Mouse (Mus musculus) urinary bladder, postnatal 4 days (tissue): ENCODE data around the gene Kifc1.

Experiments
- DNase-seq, 2 experiments: peaks; one replicate each; pipeline ENCODE4 v3.0.0; 2021 to 2022; ENCODE audit warnings: low spot score in 2 of 2

The Kifc1 gene

DNA sequence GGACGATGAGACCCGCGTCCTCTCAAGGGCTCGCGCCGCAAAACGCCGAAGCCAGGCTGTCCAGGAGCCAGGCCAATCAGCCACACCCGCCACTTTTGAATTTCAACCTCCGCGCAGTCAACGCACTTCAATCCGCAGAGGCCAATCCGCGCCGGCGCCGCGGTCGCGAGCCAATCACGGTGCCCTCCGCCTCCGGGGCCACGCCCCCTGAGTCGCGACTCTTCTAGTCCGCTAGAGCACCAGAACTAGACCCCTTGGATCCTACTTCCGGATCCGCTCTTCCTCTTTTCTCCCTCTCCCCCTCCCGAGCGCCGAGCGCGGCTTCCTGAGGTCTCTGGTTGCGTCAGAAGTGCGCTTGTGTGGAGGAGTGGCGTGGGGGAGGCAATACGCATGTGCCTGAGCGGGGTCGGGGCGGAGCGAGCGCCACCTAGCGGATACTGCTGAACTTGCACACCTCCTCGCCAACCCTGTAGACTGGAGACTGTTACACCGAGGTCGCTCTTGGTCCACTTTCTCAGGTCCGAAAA, at the start of gene Kifc1:
TSS of gene Kifc1 (minus strand) at position 129 of the 527 bp plus-strand sequence.
- peak; percentile 99 to 100 for DNase-seq

DNA sequence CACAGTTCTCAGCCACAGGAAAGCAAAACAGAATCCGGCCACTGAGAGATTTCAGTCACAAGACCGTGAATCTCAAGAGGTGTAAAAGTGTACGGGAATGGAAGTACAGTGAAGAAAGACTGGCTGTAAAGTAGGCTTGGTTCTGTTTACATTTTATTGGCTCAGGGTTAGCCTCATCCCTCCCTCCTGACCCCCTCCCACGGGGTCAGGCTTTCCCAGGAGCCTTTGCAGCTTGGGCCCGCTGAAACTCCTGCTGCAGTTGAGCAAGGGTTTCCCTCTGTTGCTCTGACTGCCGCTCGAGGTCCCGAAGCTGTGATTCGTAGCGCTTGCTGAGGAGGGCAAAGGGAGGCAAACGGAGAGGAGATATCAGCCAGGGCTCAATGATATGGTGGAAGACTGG, 48.3 kb upstream of the Kifc1 start:
- DNase-seq = no peak

DNA sequence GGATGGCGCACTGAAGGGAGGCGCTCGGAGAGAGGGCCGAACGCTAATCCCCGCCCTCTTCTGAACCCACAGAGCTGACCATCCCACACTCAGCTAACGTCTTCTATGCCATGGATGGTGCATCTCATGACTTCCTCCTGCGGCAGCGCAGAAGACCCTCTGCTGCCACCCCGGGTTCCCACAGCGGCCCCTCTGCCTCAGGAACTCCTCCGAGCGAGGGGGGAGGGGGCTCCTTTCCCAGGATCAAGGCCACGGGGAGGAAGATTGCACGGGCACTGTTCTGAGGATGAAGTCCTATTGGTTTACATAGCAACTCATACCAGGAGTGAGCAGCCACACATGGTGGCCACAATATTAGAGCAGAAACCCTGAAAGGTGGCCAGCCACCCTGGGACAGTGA, 46.5 kb upstream of the Kifc1 start:
- DNase-seq = no peak

DNA sequence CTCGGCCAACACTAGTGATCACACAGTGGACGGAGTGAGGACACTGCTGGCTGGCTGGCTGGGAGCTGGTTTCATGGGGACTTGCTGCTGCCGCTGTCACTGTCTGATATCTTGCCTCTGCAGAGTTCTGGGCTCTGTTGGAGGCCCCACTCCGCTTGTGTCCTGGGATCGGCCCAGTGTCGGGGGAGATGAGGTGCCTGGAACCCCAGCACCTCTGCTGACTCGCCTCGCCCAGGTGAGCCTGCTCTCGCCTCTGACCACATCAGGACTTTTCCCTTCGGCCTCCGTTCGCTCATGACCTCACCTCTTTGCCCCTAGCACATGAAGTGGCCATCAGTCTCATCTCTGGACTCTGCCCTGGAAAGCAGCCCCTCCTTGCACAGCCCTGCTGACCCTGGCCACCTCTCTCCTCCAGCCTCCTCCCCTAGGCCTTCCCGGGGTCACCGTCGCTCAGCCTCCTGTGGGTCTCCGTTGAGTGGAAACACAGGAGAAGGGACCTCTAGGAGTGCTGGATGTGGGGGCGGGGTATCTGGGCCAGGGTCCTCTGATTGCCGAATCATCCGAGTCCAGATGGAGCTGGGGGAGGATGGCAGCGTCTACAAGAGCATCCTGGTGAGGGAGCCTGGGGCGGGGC, 45.1 kb upstream of the Kifc1 start:
- no peak for DNase-seq

DNA sequence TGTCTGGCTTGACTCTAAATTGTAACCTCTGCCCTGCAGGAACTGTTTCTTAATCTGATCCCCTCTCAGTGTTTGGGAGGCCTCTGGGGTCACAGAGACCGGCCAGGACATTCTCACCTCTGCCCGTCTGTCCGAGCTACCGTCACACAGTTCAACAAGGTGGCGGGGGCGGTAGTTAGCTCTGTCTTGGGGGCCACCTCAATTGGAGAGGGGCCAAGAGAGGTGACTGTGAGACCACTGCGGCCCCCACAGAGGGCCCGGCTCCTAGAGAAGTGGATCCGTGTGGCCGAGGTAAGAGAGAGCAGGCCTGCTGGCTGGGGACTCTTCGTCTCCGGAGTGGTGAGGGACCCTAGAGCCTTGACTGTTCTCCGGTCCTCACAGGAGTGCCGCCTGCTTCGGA, 42.5 kb upstream of the Kifc1 start:
- DNase-seq = no peak

DNA sequence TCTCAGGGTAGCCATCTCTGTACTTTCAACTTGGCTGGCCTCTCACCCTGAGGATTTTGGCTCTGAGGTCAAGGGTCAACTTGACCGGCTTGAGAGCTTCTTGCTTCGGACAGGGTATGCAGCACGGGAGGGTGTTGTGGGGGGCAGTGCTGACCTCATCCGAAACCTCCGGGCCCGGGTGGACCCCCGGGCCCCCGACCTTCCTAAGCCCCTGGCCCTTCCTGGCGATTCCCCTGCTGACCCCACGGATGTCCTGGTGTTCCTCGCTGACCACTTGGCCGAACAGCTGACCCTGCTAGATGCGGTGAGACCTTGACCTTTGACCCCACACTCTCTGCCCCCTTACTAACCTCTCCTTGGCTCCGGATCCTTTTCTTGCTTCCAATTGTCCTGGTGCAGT, 42.0 kb upstream of the Kifc1 start:
- DNase-seq = no peak

DNA sequence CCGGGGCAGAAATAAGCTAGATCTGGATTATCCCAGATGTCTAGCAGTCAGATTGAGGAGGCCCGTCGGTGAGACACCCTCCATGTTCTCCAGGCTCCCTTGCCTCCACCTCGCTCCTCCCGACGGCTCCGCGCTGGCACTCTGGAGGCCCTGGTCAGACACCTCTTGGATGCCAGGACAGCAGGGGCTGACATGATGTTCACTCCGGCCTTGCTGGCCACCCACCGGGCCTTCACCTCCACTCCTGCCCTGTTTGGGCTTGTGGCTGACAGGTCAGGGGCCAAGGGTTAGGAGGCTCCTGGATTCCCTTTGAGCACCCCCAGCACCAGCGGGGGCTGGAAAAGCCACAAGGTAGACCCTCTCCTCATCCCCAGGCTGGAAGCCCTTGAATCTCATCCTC, 41.5 kb upstream of the Kifc1 start:
- no peak for DNase-seq

DNA sequence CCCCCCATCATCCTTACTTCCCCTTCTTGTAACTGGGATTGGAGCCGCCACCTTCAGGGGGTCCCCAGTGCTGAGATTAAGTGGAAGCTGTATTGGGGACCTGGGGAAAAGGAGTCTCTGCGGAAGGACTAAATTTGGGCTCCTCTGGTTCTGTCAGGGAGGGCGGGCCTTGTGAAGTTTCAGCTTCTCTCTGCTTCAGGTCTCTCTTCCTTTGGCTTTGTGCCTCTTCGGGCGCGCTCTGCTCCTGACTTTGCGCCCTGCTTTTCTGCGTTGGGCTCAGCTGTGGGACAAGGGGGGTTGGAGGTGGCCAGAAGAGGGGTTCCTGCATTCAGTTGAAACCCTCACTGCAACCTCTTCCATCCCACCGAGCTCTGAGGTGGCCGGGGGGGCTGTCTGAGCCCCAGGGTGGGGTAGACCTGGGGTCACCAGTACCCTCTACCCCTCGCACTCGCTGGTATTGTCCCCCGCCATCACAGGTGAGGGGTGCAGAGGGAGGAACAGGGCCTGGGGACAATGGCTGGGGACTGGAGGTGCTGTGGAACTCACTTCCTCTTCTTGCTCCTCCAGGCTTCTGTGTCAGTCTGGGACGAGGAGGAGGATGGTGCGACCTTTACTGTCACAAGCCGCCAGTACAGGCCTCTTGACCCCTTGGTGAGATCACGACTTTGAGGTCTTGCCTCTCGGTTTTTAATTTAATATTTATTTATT, 40.9 kb upstream of the Kifc1 start:
- DNase-seq = no peak

DNA sequence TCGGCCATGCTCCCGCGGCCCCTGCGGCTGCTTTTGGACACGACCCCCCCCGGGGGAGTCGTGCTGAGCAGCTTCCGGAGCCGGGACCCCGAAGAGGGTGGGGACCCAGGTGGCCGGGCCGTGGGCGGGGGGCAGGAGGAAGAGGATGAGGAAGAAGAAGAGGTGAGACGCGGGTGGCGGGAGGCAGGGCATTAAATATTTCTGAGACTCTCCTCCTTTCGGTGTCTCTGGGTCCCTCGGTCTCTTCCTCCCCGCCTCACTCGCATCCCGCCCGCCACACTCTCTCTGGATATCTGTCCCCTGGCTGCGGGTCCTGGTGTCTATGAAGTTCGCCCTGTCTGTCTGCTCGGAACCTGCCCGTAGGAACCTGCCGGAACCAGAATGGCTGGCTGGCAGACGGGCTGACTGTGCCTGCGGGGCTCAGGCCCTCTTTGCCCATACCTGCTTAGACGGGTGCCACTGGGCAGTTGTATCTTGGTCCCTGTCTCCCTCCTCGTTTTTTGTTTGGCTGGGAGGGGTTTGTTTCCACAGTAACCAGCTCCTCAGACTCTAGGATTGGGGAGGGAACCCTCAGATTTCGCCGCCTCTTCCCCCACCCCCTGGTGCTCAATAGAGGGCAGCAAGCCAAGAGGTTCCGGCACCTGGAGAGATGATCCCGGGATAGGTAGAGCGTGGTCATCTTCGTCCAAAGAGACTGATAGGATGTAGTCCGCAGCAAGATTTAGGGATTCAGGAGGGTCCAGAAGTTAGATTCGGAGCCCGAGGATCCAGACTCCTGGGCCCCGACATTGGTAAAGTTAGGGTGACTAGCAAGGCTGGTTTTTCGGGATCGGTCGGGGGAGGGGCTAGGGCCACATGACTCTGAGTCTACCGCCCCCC, 40.1 kb upstream of the Kifc1 start:
- DNase-seq = peak; percentile 55 to 64

DNA sequence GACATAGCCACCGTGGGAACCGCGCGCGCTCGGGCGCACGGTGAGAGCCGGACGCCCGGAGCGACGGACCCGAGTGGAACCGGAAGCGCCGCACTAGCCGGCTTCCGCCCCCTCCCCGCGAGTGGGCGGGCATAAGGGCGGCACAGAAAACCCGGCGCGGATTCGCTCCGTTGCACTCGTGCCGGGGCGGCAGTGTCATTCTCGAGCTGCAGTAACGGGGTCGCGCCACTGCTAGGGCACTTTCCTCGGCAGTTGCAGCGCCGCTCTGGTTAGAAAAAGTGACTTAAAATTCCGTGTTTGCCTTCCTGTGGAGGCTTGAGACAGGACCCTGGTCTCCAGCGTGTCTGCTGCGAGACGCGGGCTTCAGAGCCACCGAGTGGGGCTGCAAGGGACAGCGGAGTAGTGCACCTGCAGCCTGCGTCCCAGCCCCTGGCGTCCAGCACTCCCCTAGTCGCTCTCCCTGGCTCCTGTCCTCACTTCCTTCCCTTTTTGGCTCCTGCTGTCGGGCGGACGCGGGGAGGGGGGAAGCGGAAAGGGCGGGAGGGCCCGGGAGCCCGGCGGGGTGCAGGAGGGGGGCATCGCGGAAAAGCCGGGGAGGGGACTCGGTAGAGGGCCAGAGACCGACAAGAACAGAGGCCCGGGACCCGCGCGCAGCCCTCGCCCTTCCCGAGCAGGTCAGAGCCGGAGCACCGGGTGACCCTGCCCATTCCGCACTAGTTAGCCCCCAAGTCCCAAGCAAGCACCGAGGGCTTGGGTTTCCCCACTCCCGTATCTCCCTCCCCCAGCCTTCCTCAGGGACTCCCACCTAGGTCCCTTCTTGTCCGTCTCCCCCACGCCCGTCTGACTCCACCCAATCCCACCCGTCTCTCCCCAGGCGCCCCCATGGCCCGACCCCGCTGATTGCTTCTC, 39.2 kb upstream of the Kifc1 start, which contains the start of gene Rgl2:
TSS of gene Rgl2 (plus strand) at position 173 of the 909 bp plus-strand sequence.
- DNase-seq = peak; percentile 91 to 95

DNA sequence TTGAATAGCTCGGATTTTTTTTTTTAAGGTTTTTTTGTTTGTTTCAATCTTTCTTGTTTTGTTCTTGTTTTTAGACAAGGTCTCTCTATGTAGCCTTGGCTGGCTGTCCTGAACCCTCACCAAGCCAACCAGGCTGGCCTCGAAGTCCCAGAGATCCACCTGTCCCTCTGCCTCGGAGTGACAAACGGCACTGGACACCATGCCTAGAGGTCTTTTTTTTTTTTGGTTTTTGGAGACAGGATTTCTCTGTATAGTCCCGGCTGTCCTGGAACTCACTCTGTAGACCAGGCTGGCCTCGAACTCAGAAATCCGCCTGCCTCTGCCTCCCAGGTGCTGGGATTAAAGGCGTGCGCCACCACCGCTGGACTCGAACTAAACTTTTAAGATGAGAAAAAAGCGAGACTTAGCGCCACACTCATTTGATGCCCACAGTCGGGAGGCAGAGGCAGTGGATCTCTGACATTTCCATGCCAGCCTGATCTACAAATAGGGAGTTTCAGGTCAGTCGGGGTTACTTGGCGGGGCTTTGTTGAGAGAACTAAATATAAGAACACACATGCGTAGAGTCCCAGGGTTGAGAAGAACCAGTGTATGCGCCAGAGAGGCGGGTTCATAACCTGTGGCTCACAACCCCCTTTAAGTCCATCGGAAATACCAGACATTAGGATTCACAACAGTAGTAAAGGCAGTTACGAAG, 37.9 kb upstream of the Kifc1 start:
- DNase-seq = no peak

DNA sequence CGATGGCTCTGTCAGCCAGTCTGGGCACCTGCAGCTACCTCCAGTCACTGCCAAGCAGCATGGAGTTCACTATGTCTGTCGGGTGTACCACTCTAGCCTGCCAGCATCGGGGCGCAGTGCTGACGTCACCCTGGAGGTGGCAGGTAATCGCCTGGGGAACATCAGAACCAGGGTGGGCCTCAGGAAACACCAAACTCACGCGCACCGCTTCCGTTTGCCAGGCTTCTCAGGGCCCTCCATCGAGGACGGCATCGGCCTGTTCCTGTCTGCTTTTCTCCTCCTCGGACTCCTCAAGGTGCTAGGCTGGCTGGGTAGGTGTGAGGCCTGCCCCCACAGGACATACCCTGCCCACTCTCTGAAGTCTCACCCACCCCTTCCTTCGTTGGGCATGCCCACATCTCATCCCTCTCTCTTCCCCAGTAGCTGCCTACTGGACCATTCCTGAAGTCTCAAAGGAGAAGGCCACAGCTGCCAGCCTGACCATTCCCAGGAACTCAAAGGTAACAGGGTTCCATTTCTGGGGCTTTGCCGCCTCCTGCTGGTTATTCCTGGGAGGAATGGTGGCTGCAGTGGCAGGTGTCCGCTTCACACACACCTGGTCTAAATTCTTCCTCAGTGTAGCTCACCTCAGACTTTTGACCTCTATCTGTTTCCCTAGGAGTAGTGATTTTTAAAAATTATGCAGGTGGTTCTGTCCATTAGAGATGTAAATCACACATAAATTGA, 35.9 kb upstream of the Kifc1 start:
- peak in 1 of 2 experiments; percentile 59 for DNase-seq

DNA sequence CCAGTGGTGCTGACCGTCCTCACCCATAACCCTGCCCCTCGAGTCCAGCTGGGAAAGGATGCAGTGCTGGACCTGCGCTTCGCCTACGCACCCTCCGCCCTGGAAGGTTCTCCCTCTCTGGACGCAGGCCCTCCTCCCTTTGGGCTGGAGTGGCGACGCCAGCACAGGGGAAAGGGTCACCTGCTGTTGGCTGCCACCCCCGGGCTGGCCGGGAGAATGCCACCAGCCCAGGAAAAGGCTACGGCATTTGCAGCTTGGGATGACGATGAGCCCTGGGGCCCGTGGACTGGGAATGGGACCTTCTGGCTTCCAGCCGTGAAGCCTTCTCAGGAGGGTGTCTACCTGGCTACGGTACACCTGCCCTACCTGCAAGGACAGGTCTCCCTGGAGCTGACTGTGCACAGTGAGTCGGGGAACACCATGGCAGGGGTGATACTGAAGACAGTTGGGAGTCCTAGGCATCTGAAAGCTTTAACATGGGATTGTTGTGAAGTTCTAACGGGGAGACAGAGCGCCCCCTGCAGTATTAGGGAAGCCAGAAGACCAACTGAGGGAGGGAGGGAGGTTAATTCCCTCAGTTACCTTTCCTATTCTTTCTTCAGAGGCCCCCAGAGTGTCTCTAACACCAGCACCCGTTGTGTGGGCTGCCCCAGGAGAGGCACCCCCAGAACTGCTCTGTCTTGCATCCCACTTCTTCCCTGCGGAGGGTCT, 35.1 kb upstream of the Kifc1 start:
- peak in 1 of 2 experiments; percentile 58 for DNase-seq

DNA sequence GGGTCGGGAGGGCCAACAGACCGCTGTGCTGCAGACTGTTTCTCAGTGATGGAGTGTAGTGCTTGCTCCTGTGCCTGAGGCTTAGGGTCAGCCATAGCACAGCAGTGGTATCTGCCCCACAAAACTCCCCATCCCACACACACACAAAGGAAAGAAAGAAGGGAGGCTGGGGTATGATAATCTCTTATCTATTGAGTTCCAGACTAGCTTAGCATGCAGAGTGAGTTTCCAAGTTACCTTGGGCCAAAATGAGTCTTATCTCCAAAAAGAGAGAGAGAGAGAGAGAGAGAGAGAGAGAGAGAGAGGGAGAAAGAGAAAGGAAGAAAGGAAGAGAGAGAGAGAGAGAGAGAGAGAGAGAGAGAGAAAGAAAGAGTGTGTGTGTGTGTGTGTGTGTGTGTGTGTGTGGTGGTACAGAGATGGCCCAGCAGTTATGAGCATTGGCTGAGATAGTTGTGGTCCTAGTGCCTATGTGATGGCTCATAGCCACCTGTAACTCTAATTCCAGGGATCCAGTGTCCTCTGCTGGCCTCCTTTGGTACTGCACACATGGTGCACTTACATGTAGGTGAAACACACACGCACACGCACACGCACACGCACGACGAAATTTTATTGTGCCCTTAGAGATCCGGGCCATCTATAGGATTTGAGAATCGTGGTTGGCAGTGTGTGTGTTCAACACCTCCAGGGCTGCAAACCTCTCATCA, 34.3 kb upstream of the Kifc1 start:
- peak in 1 of 2 experiments; percentile 62 for DNase-seq

DNA sequence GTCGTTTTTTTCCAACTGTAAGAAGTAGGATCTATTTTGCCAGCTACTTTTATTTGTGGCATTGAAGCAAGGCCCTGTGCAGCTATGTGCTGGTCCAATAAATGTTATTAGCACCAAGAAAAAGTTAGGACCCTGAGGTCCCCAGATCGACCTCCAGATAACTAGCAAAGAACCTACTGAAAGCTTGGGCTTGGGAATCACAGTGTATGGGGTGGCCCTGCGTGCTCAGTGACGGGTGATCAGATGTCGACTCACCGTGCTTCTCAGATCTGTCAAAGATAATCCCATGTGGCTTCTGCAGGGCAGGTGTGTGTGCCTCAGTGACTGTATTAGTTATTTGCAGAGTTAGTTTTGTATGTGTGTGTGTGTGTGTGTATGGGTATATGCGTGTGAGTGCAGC, 30.9 kb upstream of the Kifc1 start:
- DNase-seq = no peak

DNA sequence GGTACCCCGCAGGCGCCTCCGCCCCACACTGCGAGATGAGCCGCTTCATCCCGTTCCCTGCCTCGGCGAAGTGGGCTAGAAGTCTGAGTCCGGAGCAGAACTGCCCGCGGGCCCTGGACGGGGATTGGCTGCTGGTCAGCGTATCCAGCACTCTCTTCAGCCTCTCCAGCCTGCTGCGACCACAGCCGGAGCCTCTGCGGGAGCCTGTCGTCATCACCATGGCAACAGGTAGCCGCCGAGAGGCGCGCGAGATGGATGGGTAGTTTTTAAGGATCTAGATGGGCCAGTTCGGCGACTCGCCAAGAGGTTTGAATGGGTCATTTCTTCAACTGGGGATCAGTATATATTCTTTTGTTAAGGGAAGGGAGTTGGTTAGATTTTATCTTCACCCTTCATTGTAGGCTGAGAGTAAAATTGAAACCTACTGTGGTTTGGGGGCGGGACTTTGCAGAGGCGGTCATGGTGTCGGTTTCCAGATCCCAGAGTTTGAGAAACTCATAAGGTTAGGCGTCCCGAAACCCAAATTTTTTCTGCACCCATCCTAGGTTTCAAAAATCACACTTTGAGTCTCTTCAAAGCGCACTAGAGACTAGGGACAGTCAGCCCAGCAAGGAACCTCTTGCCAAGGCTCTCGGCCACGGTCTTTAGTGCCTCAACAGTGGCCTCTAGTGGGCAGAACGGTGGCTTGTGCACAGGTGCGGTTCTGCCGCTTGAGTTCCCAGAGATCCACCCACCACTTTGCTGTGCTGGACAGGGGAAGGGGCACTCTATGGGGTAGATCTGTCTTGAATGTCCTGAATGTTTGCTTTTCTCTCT, 30.0 kb upstream of the Kifc1 start:
- DNase-seq = peak; percentile 71 to 82
